Mouse (Mus musculus): Measurements from ENCODE around the gene Dgka.
"Not testable (repeated sequence)": the region's sequence is repeated elsewhere in the genome, so short reads cannot be mapped to it uniquely, and the experiment has no call there.

The Dgka gene

GRCm38 (mm10) chr10:128731002-128731433 lies 13.6 kb downstream of the Dgka start:
- DNase-seq = peak; percentile 79 to 80

- no peak for DNase-seq
Measured at GRCm38 (mm10) chr10:128728059-128728458, 16.6 kb downstream of the Dgka start.

- DNase-seq = not testable (repeated sequence)
Measured at GRCm38 (mm10) chr10:128725466-128725865, 19.2 kb downstream of the Dgka start.

GRCm38 (mm10) chr10:128715559-128716537 lies 28.8 kb downstream of the Dgka start:
- DNase-seq = no peak

- not testable (repeated sequence) for DNase-seq
Measured at GRCm38 (mm10) chr10:128711318-128711717, 33.3 kb downstream of the Dgka start.

- DNase-seq = peak in 1 of 2 experiments; percentile 8
Measured at GRCm38 (mm10) chr10:128705317-128705693, 39.4 kb downstream of the Dgka start.

- peak; percentile 79 to 85 for DNase-seq
Measured at GRCm38 (mm10) chr10:128704491-128705316, 40.0 kb downstream of the Dgka start, which contains the start of gene Cdk2. TSS of gene Cdk2 (minus strand) at chr10:128705031.

- DNase-seq = no peak
Measured at GRCm38 (mm10) chr10:128703895-128704294, 40.8 kb downstream of the Dgka start, which contains the start of gene Pmel. TSS of gene Pmel (plus strand) at chr10:128704195.

- DNase-seq = no peak
Measured at GRCm38 (mm10) chr10:128702328-128703007, 42.2 kb downstream of the Dgka start.

GRCm38 (mm10) chr10:128700712-128701111 lies 43.9 kb downstream of the Dgka start:
- DNase-seq = no peak

GRCm38 (mm10) chr10:128699611-128700010 lies 45.0 kb downstream of the Dgka start:
- no peak for DNase-seq

GRCm38 (mm10) chr10:128699006-128699405 lies 45.6 kb downstream of the Dgka start:
- DNase-seq = no peak

- no peak for DNase-seq
Measured at GRCm38 (mm10) chr10:128697072-128697725, 47.5 kb downstream of the Dgka start.

GRCm38 (mm10) chr10:128695992-128696807 lies 48.5 kb downstream of the Dgka start, which contains the start of gene Rab5b:
TSS of gene Rab5b (minus strand) at chr10:128696264.
- peak; percentile 97 to 100 for DNase-seq

GRCm38 (mm10) chr10:128695411-128695991 lies 49.2 kb downstream of the Dgka start:
- no peak for DNase-seq

- no peak for DNase-seq
Measured at GRCm38 (mm10) chr10:128674469-128675008, 70.1 kb downstream of the Dgka start.

GRCm38 (mm10) chr10:128673763-128674468 lies 70.7 kb downstream of the Dgka start, which contains the start of gene Suox:
TSS of gene Suox (minus strand) at chr10:128674073.
- DNase-seq = peak; percentile 77 to 81

- DNase-seq = no peak
Measured at GRCm38 (mm10) chr10:128671148-128671547, 73.5 kb downstream of the Dgka start.
